In the genomic region with DNA sequence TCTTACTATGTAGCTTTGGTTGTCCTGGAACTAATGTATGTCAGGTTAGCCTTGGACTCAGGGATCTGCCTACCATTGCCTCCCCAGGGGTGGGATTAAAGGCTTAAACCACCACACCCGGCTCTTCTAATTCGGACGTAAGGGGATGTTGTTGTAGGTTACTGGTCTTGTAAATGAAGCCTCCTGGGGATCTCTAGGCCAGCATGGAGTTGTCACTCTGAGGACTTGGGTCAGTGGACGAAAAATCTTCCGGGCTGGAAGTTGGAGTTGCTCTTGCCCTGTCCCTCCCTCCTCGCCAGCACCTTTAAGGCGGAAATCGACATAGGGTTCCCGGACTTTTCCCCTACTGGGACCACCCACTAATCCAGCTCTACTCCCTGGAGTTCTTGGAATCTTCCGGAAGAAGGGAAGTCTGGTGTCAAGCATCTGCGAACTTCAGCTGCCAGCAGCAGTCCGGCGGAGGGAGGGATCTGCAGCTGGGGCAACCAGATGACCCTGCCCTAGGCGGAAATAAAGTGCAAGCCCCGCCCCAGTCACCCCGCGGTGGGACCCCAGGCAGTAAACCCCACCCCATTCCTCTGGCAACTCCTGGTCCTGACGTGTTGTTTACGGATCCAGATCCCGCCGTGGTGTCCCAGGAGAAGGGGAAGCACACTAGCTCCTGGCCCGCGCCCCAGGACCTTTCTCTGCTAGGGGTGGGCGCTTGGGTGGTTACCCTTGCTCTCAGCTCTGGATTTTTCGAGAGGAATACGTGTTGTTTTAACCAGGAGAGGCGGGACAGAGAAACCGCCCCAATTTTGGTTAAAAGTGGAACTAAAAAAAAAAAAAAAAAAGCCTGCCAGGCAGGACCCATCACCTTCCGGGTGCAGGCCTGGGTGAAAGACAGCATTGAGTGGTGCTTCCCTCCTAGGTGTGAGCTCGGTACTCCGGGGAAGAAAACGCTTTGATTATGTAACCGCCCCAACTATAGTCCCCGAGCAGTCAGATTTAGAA, we compare ENCODE assay signal across 8 mouse cellular contexts. TPM values are rescaled to one million over a fixed set of nuclear protein-coding genes. Genes with fewer than 3 reads are reported as not detected.
A peak's percentile ranks its signal among the peaks of the same experiment; 100 is the strongest.
DNase-seq lines count a peak whose midpoint lies in the region; ATAC-seq and TF ChIP-seq lines count a peak whose summit lies in the region.

No protein-coding gene starts in this region.

- DNase-seq in 416B (ENCODE audit: low read depth), result peak; percentile 89
- peak; percentile 93 to 97 for DNase-seq in adrenal gland, postnatal 36 days
- peak; percentile 97 for DNase-seq in kidney, postnatal 0 days (ENCODE audit: low spot score)
- DNase-seq in liver, embryonic 14.5 days (ENCODE audit: low read depth in 3 of 3, low spot score in 3 of 3), result peak in 2 of 3 experiments; percentile 50 to 62
- peak; percentile 68 to 69 for DNase-seq in natural killer cell, adult 2 months (ENCODE audit: low spot score in 2 of 2)

- 2% methylated on average over 34 of the region's 34 CpGs for WGBS in heart, embryonic 13.5 days
- WGBS in kidney, postnatal 0 days, result 3% methylated on average over 34 of the region's 34 CpGs
- 2% methylated on average over 34 of the region's 34 CpGs for WGBS in liver, embryonic 14.5 days (ENCODE audit: insufficient replicate concordance)
- 2% methylated on average over 34 of the region's 34 CpGs for WGBS in stomach, embryonic 15.5 days

- H3K9me3 ChIP-seq in erythroblast, embryonic 14.5 days (ENCODE audit: control insufficient read depth, low read length), result no peaks in the 10 kb centered on the region
- no peaks in the 10 kb centered on the region for H3K9me3 ChIP-seq in heart, embryonic 13.5 days
- H3K9me3 ChIP-seq in kidney, postnatal 0 days (replicated peaks; ENCODE audit: low read length), result no peaks in the 10 kb centered on the region
- no peaks in the 10 kb centered on the region for H3K9me3 ChIP-seq in liver, embryonic 14.5 days (ENCODE audit: control insufficient read depth, low read length)
- no peaks in the 10 kb centered on the region for H3K9me3 ChIP-seq in stomach, embryonic 15.5 days

- H3K9ac ChIP-seq in heart, embryonic 13.5 days, result peak overlapping the region; percentile 87
- H3K9ac ChIP-seq in kidney, postnatal 0 days (ENCODE audit: low read depth, low read length), result peak overlapping the region; percentile 68
- peak overlapping the region; percentile 90 for H3K9ac ChIP-seq in liver, embryonic 14.5 days (replicated peaks)
- H3K9ac ChIP-seq in stomach, embryonic 15.5 days, result peak overlapping the region; percentile 22; the same call in 1 of the 2 replicates

- H3K4me2 ChIP-seq in heart, embryonic 13.5 days, result peak overlapping the region; percentile 80
- H3K4me2 ChIP-seq in kidney, postnatal 0 days (ENCODE audit: low read length), result peak overlapping the region; percentile 72
- H3K4me2 ChIP-seq in liver, embryonic 14.5 days (ENCODE audit: low read depth), result peak overlapping the region; percentile 95
- H3K4me2 ChIP-seq in stomach, embryonic 15.5 days, result peak overlapping the region; percentile 65

- no peak for TF ChIP-seq EP300 in liver, embryonic 14.5 days (IDR thresholded peaks at IDR 0.05; ENCODE audit: low read depth)

- no peaks in the 10 kb centered on the region for H3K27me3 ChIP-seq in erythroblast, embryonic 14.5 days (ENCODE audit: control insufficient read depth)
- no peaks in the 10 kb centered on the region for H3K27me3 ChIP-seq in heart, embryonic 13.5 days (replicated peaks)
- H3K27me3 ChIP-seq in kidney, postnatal 0 days (ENCODE audit: insufficient read depth, low read length), result no peaks in the 10 kb centered on the region
- H3K27me3 ChIP-seq in liver, embryonic 14.5 days (ENCODE audit: control insufficient read depth, insufficient read depth, low read length), result no peaks in the 10 kb centered on the region
- no peaks in the 10 kb centered on the region for H3K27me3 ChIP-seq in stomach, embryonic 15.5 days (replicated peaks)

- H3K27ac ChIP-seq in heart, embryonic 13.5 days (replicated peaks), result peak overlapping the region; percentile 95
- peak overlapping the region; percentile 98 for H3K27ac ChIP-seq in kidney, postnatal 0 days
- peak overlapping the region; percentile 80 for H3K27ac ChIP-seq in liver, embryonic 14.5 days
- H3K27ac ChIP-seq in stomach, embryonic 15.5 days, result peak overlapping the region; percentile 96

- peak overlapping the region; percentile 80 for H3K4me3 ChIP-seq in erythroblast, embryonic 14.5 days (replicated peaks)
- peak overlapping the region; percentile 62 for H3K4me3 ChIP-seq in heart, embryonic 13.5 days
- H3K4me3 ChIP-seq in kidney, postnatal 0 days (replicated peaks; ENCODE audit: low read depth, low read length), result peak overlapping the region; percentile 31
- H3K4me3 ChIP-seq in liver, embryonic 14.5 days (ENCODE audit: insufficient read depth in 1 of 2, low read depth in 2 of 2, low read length in 2 of 2), result peak overlapping the region; percentile 63 to 73
- H3K4me3 ChIP-seq in stomach, embryonic 15.5 days (replicated peaks), result peak overlapping the region; percentile 46

- peaks cover 64% of the 10 kb centered on the region for H3K4me1 ChIP-seq in erythroblast, embryonic 14.5 days (ENCODE audit: control insufficient read depth)
- H3K4me1 ChIP-seq in heart, embryonic 13.5 days, result peaks cover 35% of the 10 kb centered on the region
- H3K4me1 ChIP-seq in kidney, postnatal 0 days (replicated peaks; ENCODE audit: insufficient read depth, low read length), result peaks cover 16% of the 10 kb centered on the region; the same call in 1 of the 2 replicates
- H3K4me1 ChIP-seq in liver, embryonic 14.5 days (replicated peaks; ENCODE audit: control insufficient read depth in 2 of 2, insufficient read depth in 2 of 2, low read length in 1 of 2), result peaks cover 30 to 46% of the 10 kb centered on the region in 2 experiments
- H3K4me1 ChIP-seq in stomach, embryonic 15.5 days, result peaks cover 10% of the 10 kb centered on the region; the same call in 1 of the 2 replicates

- no peaks in the 10 kb centered on the region for H3K36me3 ChIP-seq in erythroblast, embryonic 14.5 days (ENCODE audit: control insufficient read depth)
- H3K36me3 ChIP-seq in heart, embryonic 13.5 days, result no peaks in the 10 kb centered on the region
- no peaks in the 10 kb centered on the region for H3K36me3 ChIP-seq in kidney, postnatal 0 days (ENCODE audit: insufficient read depth, low read length)
- no peaks in the 10 kb centered on the region for H3K36me3 ChIP-seq in liver, embryonic 14.5 days (replicated peaks; ENCODE audit: control insufficient read depth, insufficient read depth, low read depth)
- H3K36me3 ChIP-seq in stomach, embryonic 15.5 days, result no peaks in the 10 kb centered on the region

- TF ChIP-seq CTCF in kidney, postnatal 0 days (IDR thresholded peaks at IDR 0.05; ENCODE audit: low read depth), result no peak
- TF ChIP-seq CTCF in liver, embryonic 14.5 days (IDR thresholded peaks at IDR 0.05; ENCODE audit: low read depth), result no peak

- peak; percentile 82 for ATAC-seq in heart, embryonic 13.5 days (ENCODE audit: extremely low read depth, insufficient number of reproducible peaks, low FRiP score, low TSS enrichment)
- peak; percentile 84 for ATAC-seq in kidney, postnatal 0 days (replicated peaks; ENCODE audit: low FRiP score, low read depth)
- peak; percentile 73 for ATAC-seq in liver, embryonic 14.5 days (ENCODE audit: insufficient read depth)
- peak; percentile 83 for ATAC-seq in stomach, embryonic 15.5 days (ENCODE audit: insufficient read depth, low FRiP score, low read depth)

RNA-seq across cellular contexts. Expression of a gene that starts 6.4 kb away (rescaled TPM):
- total RNA-seq in adrenal gland, postnatal 36 days (2021), result 10 to 100 TPM; 78.9 to 79.7 TPM
- 0.32 and 0.93 TPM in 2 replicates for polyA plus RNA-seq in erythroblast, embryonic 14.5 days (2012)
- 4.3 and 4.6 TPM in 2 replicates for polyA plus RNA-seq in heart, embryonic 13.5 days (2015; fragmentation: Nextera tagmentation; extraction: Ambion mirVana)
- polyA plus RNA-seq in kidney, postnatal 0 days (2015; fragmentation: Nextera tagmentation; extraction: Ambion mirVana), result 8.8 TPM in 2 replicates
- polyA plus RNA-seq in liver, embryonic 14.5 days (2012; rRNA removed), result 9.2 and 9.5 TPM in 2 replicates
- polyA plus RNA-seq in liver, embryonic 14.5 days (2014; fragmentation: Nextera tagmentation; extraction: Ambion mirVana), result 5.0 and 5.4 TPM in 2 replicates
- polyA plus RNA-seq in stomach, embryonic 15.5 days (2015; fragmentation: Nextera tagmentation; extraction: Ambion mirVana), result 9.6 and 9.7 TPM in 2 replicates

RNA-seq across cellular contexts. Expression of a gene that starts 32.5 kb away (rescaled TPM):
- total RNA-seq in adrenal gland, postnatal 36 days (2021), result under 1 TPM in 1 of 2 experiments, not detected in 1; 0.16 TPM
- not detected in 2 replicates for polyA plus RNA-seq in erythroblast, embryonic 14.5 days (2012)
- 0.16 and 0.19 TPM in 2 replicates for polyA plus RNA-seq in heart, embryonic 13.5 days (2015; fragmentation: Nextera tagmentation; extraction: Ambion mirVana)
- 0.61 and 1.1 TPM in 2 replicates for polyA plus RNA-seq in kidney, postnatal 0 days (2015; fragmentation: Nextera tagmentation; extraction: Ambion mirVana)
- polyA plus RNA-seq in liver, embryonic 14.5 days (2012; rRNA removed), result 0.01 and 0.07 TPM in 2 replicates
- polyA plus RNA-seq in liver, embryonic 14.5 days (2014; fragmentation: Nextera tagmentation; extraction: Ambion mirVana), result 0.04 TPM in 1 of 2 replicates, not detected in the other
- polyA plus RNA-seq in stomach, embryonic 15.5 days (2015; fragmentation: Nextera tagmentation; extraction: Ambion mirVana), result 1.0 and 1.1 TPM in 2 replicates

RNA-seq across cellular contexts. Expression of a gene that starts 45.6 kb away (rescaled TPM):
- total RNA-seq in adrenal gland, postnatal 36 days (2021), result 1 to 10 TPM; 1.2 to 2.5 TPM
- polyA plus RNA-seq in erythroblast, embryonic 14.5 days (2012), result 0.03 and 0.08 TPM in 2 replicates
- 0.82 and 1.4 TPM in 2 replicates for polyA plus RNA-seq in heart, embryonic 13.5 days (2015; fragmentation: Nextera tagmentation; extraction: Ambion mirVana)
- polyA plus RNA-seq in kidney, postnatal 0 days (2015; fragmentation: Nextera tagmentation; extraction: Ambion mirVana), result 0.46 and 0.80 TPM in 2 replicates
- polyA plus RNA-seq in liver, embryonic 14.5 days (2012; rRNA removed), result 0.05 and 0.06 TPM in 2 replicates
- polyA plus RNA-seq in liver, embryonic 14.5 days (2014; fragmentation: Nextera tagmentation; extraction: Ambion mirVana), result 0.11 and 0.23 TPM in 2 replicates
- polyA plus RNA-seq in stomach, embryonic 15.5 days (2015; fragmentation: Nextera tagmentation; extraction: Ambion mirVana), result 0.90 and 1.3 TPM in 2 replicates

RNA-seq across cellular contexts. Expression of a gene that starts 49.0 kb away (rescaled TPM):
- 10 to 100 TPM; 13.7 to 16.2 TPM for total RNA-seq in adrenal gland, postnatal 36 days (2021)
- polyA plus RNA-seq in erythroblast, embryonic 14.5 days (2012), result 13.7 and 18.1 TPM in 2 replicates
- 54.0 and 58.1 TPM in 2 replicates for polyA plus RNA-seq in heart, embryonic 13.5 days (2015; fragmentation: Nextera tagmentation; extraction: Ambion mirVana)
- 37.1 and 42.2 TPM in 2 replicates for polyA plus RNA-seq in kidney, postnatal 0 days (2015; fragmentation: Nextera tagmentation; extraction: Ambion mirVana)
- polyA plus RNA-seq in liver, embryonic 14.5 days (2012; rRNA removed), result 31.0 and 33.7 TPM in 2 replicates
- 44.3 and 48.9 TPM in 2 replicates for polyA plus RNA-seq in liver, embryonic 14.5 days (2014; fragmentation: Nextera tagmentation; extraction: Ambion mirVana)
- polyA plus RNA-seq in stomach, embryonic 15.5 days (2015; fragmentation: Nextera tagmentation; extraction: Ambion mirVana), result 55.9 and 67.0 TPM in 2 replicates

RNA-seq across cellular contexts. Expression of a gene that starts 59.3 kb away (rescaled TPM):
- total RNA-seq in adrenal gland, postnatal 36 days (2021), result 100 to 1,000 TPM; 112 to 116 TPM
- 28.4 and 73.8 TPM in 2 replicates for polyA plus RNA-seq in erythroblast, embryonic 14.5 days (2012)
- polyA plus RNA-seq in heart, embryonic 13.5 days (2015; fragmentation: Nextera tagmentation; extraction: Ambion mirVana), result 93.9 and 102 TPM in 2 replicates
- polyA plus RNA-seq in kidney, postnatal 0 days (2015; fragmentation: Nextera tagmentation; extraction: Ambion mirVana), result 109 and 117 TPM in 2 replicates
- polyA plus RNA-seq in liver, embryonic 14.5 days (2012; rRNA removed), result 69.0 and 84.6 TPM in 2 replicates
- polyA plus RNA-seq in liver, embryonic 14.5 days (2014; fragmentation: Nextera tagmentation; extraction: Ambion mirVana), result 111 and 117 TPM in 2 replicates
- 119 and 120 TPM in 2 replicates for polyA plus RNA-seq in stomach, embryonic 15.5 days (2015; fragmentation: Nextera tagmentation; extraction: Ambion mirVana)

Comparison
In these comparisons a context has a peak if more than half of its experiments do, and no peak if none do; other contexts are left out.
1. Peak in every context shown above with its lines: DNase-seq, ATAC-seq, H3K4me3 ChIP-seq and H3K27ac ChIP-seq.
2. H3K9ac ChIP-seq: peak in every context shown above with its lines; median percentile 90 in liver, embryonic 14.5 days; 87 in heart, embryonic 13.5 days; 68 in kidney, postnatal 0 days; 22 in stomach, embryonic 15.5 days.